Mouse (Mus musculus): ENCODE measurements at regions not wholly inside any gene's neighbourhood (a gene's known extent, or its start where the extent isn't known, plus 50 kb on each side); places are given as distances from the start of the nearest gene placed in this dataset.
"Not testable (repeated sequence)": the region's sequence is repeated elsewhere in the genome, so short reads cannot be mapped to it uniquely, and the experiment has no call there.

GRCm38 (mm10) chr2:116347827-116348529, 282.3 kb upstream of the Meis2 start:
- TF ChIP-seq POLR2A (IDR thresholded peaks at IDR 0.05; ENCODE audit: borderline replicate concordance, extremely low read depth, insufficient read depth, insufficient read length) = no peak
- Histone ChIP-seq H3K4me2 (replicated peaks; ENCODE audit: low read depth, low read length, severe bottlenecking) (no peak overlapping the region), H3K9me3 (ENCODE audit: control insufficient read depth, low read length) (no peaks in the 10 kb centered on the region), H3K4me3 (replicated peaks; ENCODE audit: low read length) (no peak overlapping the region), H3K27me3 (ENCODE audit: control insufficient read depth, insufficient read depth, low read length) (no peaks in the 10 kb centered on the region), H3K36me3 (ENCODE audit: control insufficient read depth, insufficient read depth, low read length) (no peaks in the 10 kb centered on the region), H3K4me1 (ENCODE audit: control insufficient read depth, insufficient read depth, low read length) (no peaks in the 10 kb centered on the region), H3K9ac (ENCODE audit: low read depth, low read length, severe bottlenecking) (no peak overlapping the region), H3K27ac (replicated peaks; ENCODE audit: low read depth, low read length) (no peak overlapping the region)
- no peak for ATAC-seq (ENCODE audit: low FRiP score, low read depth)
- WGBS = 82% methylated on average over 3 of the region's 3 CpGs
- DNase-seq (ENCODE audit: low spot score) = no peak

GRCm38 (mm10) chr2:116331801-116332200, 266.2 kb upstream of the Meis2 start:
- Histone ChIP-seq H3K4me2 (replicated peaks; ENCODE audit: low read depth, low read length, severe bottlenecking) (no peak overlapping the region), H3K9me3 (ENCODE audit: control insufficient read depth, low read length) (no peaks in the 10 kb centered on the region), H3K27ac (replicated peaks; ENCODE audit: low read depth, low read length) (no peak overlapping the region), H3K9ac (ENCODE audit: low read depth, low read length, severe bottlenecking) (no peak overlapping the region), H3K4me3 (replicated peaks; ENCODE audit: low read length) (no peak overlapping the region), H3K4me1 (ENCODE audit: control insufficient read depth, insufficient read depth, low read length) (no peaks in the 10 kb centered on the region), H3K36me3 (ENCODE audit: control insufficient read depth, insufficient read depth, low read length) (no peaks in the 10 kb centered on the region), H3K27me3 (ENCODE audit: control insufficient read depth, insufficient read depth, low read length) (no peaks in the 10 kb centered on the region)
- ATAC-seq (ENCODE audit: low FRiP score, low read depth) (no peak), DNase-seq (ENCODE audit: low spot score) (no peak)
- 84% methylated on average over 3 of the region's 3 CpGs for WGBS
- no peak for TF ChIP-seq POLR2A (IDR thresholded peaks at IDR 0.05; ENCODE audit: borderline replicate concordance, extremely low read depth, insufficient read depth, insufficient read length)

GRCm38 (mm10) chr2:116322039-116322770, 256.6 kb upstream of the Meis2 start:
- H3K27ac ChIP-seq (replicated peaks; ENCODE audit: low read depth, low read length) = no peak overlapping the region
- 86% methylated on average over 14 of the region's 14 CpGs for WGBS
- H3K4me2 ChIP-seq (replicated peaks; ENCODE audit: low read depth, low read length, severe bottlenecking) = no peak overlapping the region
- H3K4me1 ChIP-seq (ENCODE audit: control insufficient read depth, insufficient read depth, low read length) = no peaks in the 10 kb centered on the region
- H3K27me3 ChIP-seq (ENCODE audit: control insufficient read depth, insufficient read depth, low read length) = no peaks in the 10 kb centered on the region
- no peaks in the 10 kb centered on the region for H3K36me3 ChIP-seq (ENCODE audit: control insufficient read depth, insufficient read depth, low read length)
- H3K4me3 ChIP-seq (replicated peaks; ENCODE audit: low read length) = no peak overlapping the region
- H3K9me3 ChIP-seq (ENCODE audit: control insufficient read depth, low read length) = no peaks in the 10 kb centered on the region
- no peak for DNase-seq (ENCODE audit: low spot score)
- TF ChIP-seq POLR2A (IDR thresholded peaks at IDR 0.05; ENCODE audit: borderline replicate concordance, extremely low read depth, insufficient read depth, insufficient read length) = no peak
- ATAC-seq (ENCODE audit: low FRiP score, low read depth) = no peak
- H3K9ac ChIP-seq (ENCODE audit: low read depth, low read length, severe bottlenecking) = no peak overlapping the region

GRCm38 (mm10) chr2:116299551-116299950, 233.9 kb upstream of the Meis2 start:
- Histone ChIP-seq H3K9me3 (ENCODE audit: control insufficient read depth, low read length) (no peaks in the 10 kb centered on the region), H3K4me2 (replicated peaks; ENCODE audit: low read depth, low read length, severe bottlenecking) (no peak overlapping the region), H3K9ac (ENCODE audit: low read depth, low read length, severe bottlenecking) (no peak overlapping the region), H3K27ac (replicated peaks; ENCODE audit: low read depth, low read length) (no peak overlapping the region), H3K27me3 (ENCODE audit: control insufficient read depth, insufficient read depth, low read length) (no peaks in the 10 kb centered on the region), H3K4me3 (replicated peaks; ENCODE audit: low read length) (no peak overlapping the region), H3K36me3 (ENCODE audit: control insufficient read depth, insufficient read depth, low read length) (no peaks in the 10 kb centered on the region), H3K4me1 (ENCODE audit: control insufficient read depth, insufficient read depth, low read length) (no peaks in the 10 kb centered on the region)
- no peak for ATAC-seq (ENCODE audit: low FRiP score, low read depth)
- no peak for TF ChIP-seq POLR2A (IDR thresholded peaks at IDR 0.05; ENCODE audit: borderline replicate concordance, extremely low read depth, insufficient read depth, insufficient read length)
- WGBS = 64% methylated on average over 1 of the region's 1 CpGs
- no peak for DNase-seq (ENCODE audit: low spot score)

GRCm38 (mm10) chr2:116289886-116290285, 224.2 kb upstream of the Meis2 start:
- no peak overlapping the region for H3K4me3 ChIP-seq (replicated peaks; ENCODE audit: low read length)
- 74% methylated on average over 7 of the region's 7 CpGs for WGBS
- TF ChIP-seq POLR2A (IDR thresholded peaks at IDR 0.05; ENCODE audit: borderline replicate concordance, extremely low read depth, insufficient read depth, insufficient read length) = no peak

GRCm38 (mm10) chr2:116243191-116243590, 177.6 kb upstream of the Meis2 start:
- WGBS = 62% methylated on average over 3 of the region's 3 CpGs
- not testable (repeated sequence) for H3K9me3 ChIP-seq (ENCODE audit: control insufficient read depth, low read length); H3K27me3 ChIP-seq (ENCODE audit: control insufficient read depth, insufficient read depth, low read length); H3K4me3 ChIP-seq (replicated peaks; ENCODE audit: low read length); DNase-seq (ENCODE audit: low spot score); H3K9ac ChIP-seq (ENCODE audit: low read depth, low read length, severe bottlenecking); H3K4me2 ChIP-seq (replicated peaks; ENCODE audit: low read depth, low read length, severe bottlenecking); H3K36me3 ChIP-seq (ENCODE audit: control insufficient read depth, insufficient read depth, low read length); H3K4me1 ChIP-seq (ENCODE audit: control insufficient read depth, insufficient read depth, low read length); ATAC-seq (ENCODE audit: low FRiP score, low read depth); H3K27ac ChIP-seq (replicated peaks; ENCODE audit: low read depth, low read length)

More at GRCm38 (mm10) chr2:116289886-116290285, 224.2 kb upstream of the Meis2 start:
- no peaks in the 10 kb centered on the region for H3K36me3 ChIP-seq (ENCODE audit: control insufficient read depth, insufficient read depth, low read length)
- H3K27ac ChIP-seq (replicated peaks; ENCODE audit: low read depth, low read length) = no peak overlapping the region
- no peak for DNase-seq (ENCODE audit: low spot score)
- ATAC-seq (ENCODE audit: low FRiP score, low read depth) = no peak
- H3K9me3 ChIP-seq (ENCODE audit: control insufficient read depth, low read length) = no peaks in the 10 kb centered on the region
- H3K27me3 ChIP-seq (ENCODE audit: control insufficient read depth, insufficient read depth, low read length) = no peaks in the 10 kb centered on the region
- no peak overlapping the region for H3K4me2 ChIP-seq (replicated peaks; ENCODE audit: low read depth, low read length, severe bottlenecking)
- H3K9ac ChIP-seq (ENCODE audit: low read depth, low read length, severe bottlenecking) = no peak overlapping the region
- no peaks in the 10 kb centered on the region for H3K4me1 ChIP-seq (ENCODE audit: control insufficient read depth, insufficient read depth, low read length)
